Mouse (Mus musculus) embryonic facial prominence, embryonic 13.5 days (tissue): ENCODE results near the gene Mlx. TPM values are rescaled to one million over a fixed set of nuclear protein-coding genes. Genes with fewer than 3 reads are reported as not detected.
A peak's percentile ranks its signal among the peaks of the same experiment; 100 is the strongest.

Experiments used
- ATAC-seq: fragments of 200-750 bp; cut with Nextera tagmentation; 2 replicates; pipeline ENCODE4 v1.8.0; 2017; ENCODE audit warnings: low read depth; ENCODE audit not compliant: insufficient number of reproducible peaks, insufficient read depth, low FRiP score, low TSS enrichment
- H3K27ac ChIP-seq: fragments of 300-500 bp; sonication (generic); 2 replicates; pipeline ENCODE4 v1.5.1; 2015; ENCODE audit warnings: moderate library complexity, mild to moderate bottlenecking, inconsistent platforms
- H3K27me3 ChIP-seq: fragments of 300-500 bp; sonication (generic); 2 replicates; pipeline ENCODE4 v1.6.1; 2015; ENCODE audit warnings: mild to moderate bottlenecking, inconsistent platforms
- H3K36me3 ChIP-seq: fragments of 300-500 bp; sonication (generic); 2 replicates; pipeline ENCODE4 v1.6.1; 2015; ENCODE audit warnings: mild to moderate bottlenecking, inconsistent platforms
- H3K4me1 ChIP-seq: fragments of 300-500 bp; sonication (generic); 2 replicates; pipeline ENCODE4 v1.6.1; 2015; ENCODE audit warnings: inconsistent platforms
- H3K4me2 ChIP-seq: fragments of 300-500 bp; sonication (generic); 2 replicates; pipeline ENCODE4 v1.6.1; 2015; ENCODE audit warnings: moderate library complexity, mild to moderate bottlenecking, inconsistent platforms
- H3K4me3 ChIP-seq: fragments of 300-500 bp; sonication (generic); 2 replicates; pipeline ENCODE4 v1.5.1; 2015; ENCODE audit warnings: mild to moderate bottlenecking, inconsistent platforms
- H3K9ac ChIP-seq: fragments of 300-500 bp; sonication (generic); 2 replicates; pipeline ENCODE4 v1.6.1; 2015; ENCODE audit warnings: mild to moderate bottlenecking, inconsistent platforms
- H3K9me3 ChIP-seq: fragments of 300-500 bp; sonication (generic); 2 replicates; pipeline ENCODE4 v1.6.1; 2016; ENCODE audit warnings: inconsistent platforms
- WGBS: fragments of 180-500 bp; shearing (Covaris S2); methylation state at CpG from one replicate; pipeline ENCODE4 v1.1.7; 2015; ENCODE audit warnings: mixed read lengths; 5-methylcytosine and 5-hydroxymethylcytosine counted together
- polyA plus RNA-seq: library from polyadenylated mRNA; unstranded; fragments of >200 nt; fragmentation: Nextera tagmentation; extraction: Ambion mirVana; gene quantifications from 2 replicates; pipeline ENCODE4 v1.2.1, GENCODE M21; 2015

The Mlx gene
- polyA plus RNA-seq, 1 experiment from 2014 or later = 46.8 TPM

- H3K4me1 ChIP-seq = peaks cover 41% of the 10 kb centered on the region
Observed at GRCm38 (mm10) chr11:101083083-101083697, 3.9 kb upstream of the Mlx start.

DNA sequence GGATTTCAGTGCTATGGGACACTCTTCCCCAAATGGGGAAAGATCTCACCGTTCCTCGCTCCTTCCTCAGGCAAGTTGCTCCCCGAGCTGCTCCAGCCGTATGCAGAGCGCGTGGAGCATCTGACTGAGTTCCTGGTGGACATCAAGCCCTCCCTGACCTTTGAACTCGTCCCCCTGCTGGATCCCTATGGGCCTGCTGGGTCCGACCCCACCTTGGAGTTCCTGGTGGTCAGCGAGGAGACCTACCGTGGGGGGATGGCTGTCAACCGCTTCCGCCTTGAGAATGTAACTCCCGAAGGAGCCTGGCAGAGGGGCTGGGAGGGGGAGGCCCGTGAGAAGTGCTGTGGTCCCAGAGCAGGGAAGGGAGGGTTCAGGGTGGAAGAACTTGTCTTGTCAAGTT is 2.8 kb upstream of the Mlx start:
- peaks cover 27% of the 10 kb centered on the region for H3K36me3 ChIP-seq
- no peak overlapping the region; the same call in 1 of the 2 replicates for H3K4me2 ChIP-seq
- peaks cover 42% of the 10 kb centered on the region for H3K4me1 ChIP-seq
- no peak overlapping the region for H3K27ac ChIP-seq
- WGBS = 82% methylated on average over 14 of the region's 14 CpGs
- H3K4me3 ChIP-seq = no peak overlapping the region
- H3K9ac ChIP-seq = 0 out of 2 replicates have a peak overlapping the region, but pooled peaks have one; percentile 88
- peaks cover 26% of the 10 kb centered on the region for H3K27me3 ChIP-seq
- ATAC-seq = no peak
- H3K9me3 ChIP-seq = no peaks in the 10 kb centered on the region

More at GRCm38 (mm10) chr11:101083083-101083697, 3.9 kb upstream of the Mlx start:
- Histone ChIP-seq H3K9ac (peak overlapping the region; percentile 88), H3K36me3 (peaks cover 19% of the 10 kb centered on the region), H3K4me3 (peak overlapping the region; percentile 71), H3K27me3 (peaks cover 36% of the 10 kb centered on the region), H3K4me2 (peak overlapping the region; percentile 99), H3K9me3 (no peaks in the 10 kb centered on the region), H3K27ac (peak overlapping the region; percentile 87)
- ATAC-seq = no peak
- WGBS = 30% methylated on average over 19 of the region's 19 CpGs

DNA sequence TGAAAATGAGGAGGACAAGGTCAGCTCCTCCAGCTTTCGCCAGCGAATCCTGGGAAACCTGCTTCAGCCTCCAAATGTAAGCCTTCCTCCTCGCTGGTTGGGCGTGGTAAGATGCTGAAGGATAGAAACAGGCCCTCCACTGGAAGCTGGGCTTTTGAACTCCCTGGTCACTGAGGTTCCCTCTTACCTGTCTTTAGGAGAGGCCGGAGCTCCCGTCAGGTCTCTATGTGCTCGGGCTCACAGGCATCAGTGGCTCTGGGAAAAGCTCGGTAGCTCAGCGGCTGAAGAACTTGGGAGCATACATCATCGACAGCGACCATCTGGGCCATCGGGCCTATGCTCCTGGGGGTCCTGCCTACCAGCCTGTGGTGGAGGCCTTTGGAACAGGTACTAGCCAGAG is 2.3 kb upstream of the Mlx start:
- no peak for ATAC-seq
- H3K9me3 ChIP-seq = no peaks in the 10 kb centered on the region
- H3K36me3 ChIP-seq = peaks cover 33% of the 10 kb centered on the region
- H3K4me2 ChIP-seq = no peak overlapping the region
- peaks cover 20% of the 10 kb centered on the region for H3K27me3 ChIP-seq
- H3K9ac ChIP-seq = no peak overlapping the region
- no peak overlapping the region for H3K4me3 ChIP-seq
- peaks cover 36% of the 10 kb centered on the region for H3K4me1 ChIP-seq
- 0 out of 2 replicates have a peak overlapping the region, but pooled peaks have one; percentile 7 for H3K27ac ChIP-seq
- WGBS = 92% methylated on average over 12 of the region's 12 CpGs

DNA sequence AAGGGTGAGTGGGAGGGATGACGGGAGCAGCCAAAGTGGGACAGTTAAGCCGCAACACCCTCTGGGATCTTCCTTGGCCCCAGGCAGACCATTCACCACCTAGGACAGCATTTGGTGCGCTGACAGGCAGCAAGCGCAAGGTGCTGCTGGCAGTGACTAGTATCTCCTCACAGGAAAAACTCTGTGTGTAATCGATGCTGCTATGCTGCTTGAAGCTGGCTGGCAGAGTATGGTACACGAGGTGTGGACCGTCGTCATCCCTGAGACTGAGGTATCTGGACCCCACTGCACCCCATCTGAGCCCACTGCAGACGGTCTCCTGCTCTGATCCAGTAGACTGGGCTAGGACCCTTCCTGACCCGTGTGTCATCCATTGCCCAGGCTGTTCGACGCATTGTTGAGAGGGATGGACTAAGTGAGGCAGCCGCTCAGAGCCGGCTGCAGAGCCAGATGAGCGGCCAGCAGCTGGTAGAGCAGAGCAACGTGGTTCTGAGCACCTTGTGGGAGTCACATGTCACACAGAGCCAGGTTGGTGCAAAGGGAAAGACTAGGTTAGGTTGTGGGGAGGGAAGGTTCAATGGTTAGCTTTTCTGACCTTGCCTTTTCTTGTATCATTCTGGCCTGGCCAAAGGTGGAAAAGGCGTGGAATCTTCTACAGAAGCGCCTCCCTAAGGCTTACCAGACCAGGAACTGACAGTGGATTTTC is 1.3 kb upstream of the Mlx start:
- no peak for ATAC-seq
- Histone ChIP-seq H3K9me3 (no peaks in the 10 kb centered on the region), H3K4me3 (no peak overlapping the region), H3K4me1 (peaks cover 35% of the 10 kb centered on the region), H3K27me3 (peaks cover 10% of the 10 kb centered on the region), H3K27ac (no peak overlapping the region), H3K36me3 (peaks cover 42% of the 10 kb centered on the region), H3K4me2 (0 out of 2 replicates have a peak overlapping the region, but pooled peaks have one; percentile 96), H3K9ac (peak overlapping the region; percentile 88)
- 91% methylated on average over 18 of the region's 18 CpGs for WGBS

GRCm38 (mm10) chr11:101086323-101086674 is 778 bp upstream of the Mlx start:
- Histone ChIP-seq H3K4me2 (peak overlapping the region; percentile 96), H3K4me1 (peaks cover 35% of the 10 kb centered on the region), H3K4me3 (peak overlapping the region; percentile 83), H3K27me3 (peaks cover 5% of the 10 kb centered on the region), H3K36me3 (peaks cover 48% of the 10 kb centered on the region), H3K27ac (peak overlapping the region; percentile 79; the same call in 1 of the 2 replicates), H3K9ac (peak overlapping the region; percentile 88), H3K9me3 (no peaks in the 10 kb centered on the region)
- WGBS = 84% methylated on average over 6 of the region's 6 CpGs
- no peak for ATAC-seq

- no peak for ATAC-seq
- Histone ChIP-seq H3K9me3 (no peaks in the 10 kb centered on the region), H3K4me1 (peaks cover 30% of the 10 kb centered on the region), H3K27me3 (no peaks in the 10 kb centered on the region), H3K4me2 (peak overlapping the region; percentile 96), H3K27ac (peak overlapping the region; percentile 79), H3K36me3 (peaks cover 61% of the 10 kb centered on the region), H3K9ac (peak overlapping the region; percentile 88), H3K4me3 (peak overlapping the region; percentile 83)
- 7% methylated on average over 8 of the region's 8 CpGs for WGBS
Observed at GRCm38 (mm10) chr11:101087682-101088055, 592 bp downstream of the Mlx start.

GRCm38 (mm10) chr11:101089931-101090330 is 2.9 kb downstream of the Mlx start:
- ATAC-seq = no peak
- H3K4me1 ChIP-seq = peaks cover 34% of the 10 kb centered on the region
- 94% methylated on average over 1 of the region's 1 CpGs for WGBS
- H3K4me2 ChIP-seq = no peak overlapping the region
- H3K9me3 ChIP-seq = no peaks in the 10 kb centered on the region
- no peak overlapping the region for H3K4me3 ChIP-seq
- no peaks in the 10 kb centered on the region for H3K27me3 ChIP-seq
- peaks cover 68% of the 10 kb centered on the region for H3K36me3 ChIP-seq
- H3K27ac ChIP-seq = no peak overlapping the region
- H3K9ac ChIP-seq = no peak overlapping the region

- peaks cover 17% of the 10 kb centered on the region for H3K4me1 ChIP-seq
- no peaks in the 10 kb centered on the region for H3K27me3 ChIP-seq
- H3K4me3 ChIP-seq = peak overlapping the region; percentile 66
- peaks cover 71% of the 10 kb centered on the region for H3K36me3 ChIP-seq
- under 1% methylated on average over 18 of the region's 18 CpGs for WGBS
- no peak; the same call in 1 of the 2 replicates for ATAC-seq
- H3K27ac ChIP-seq = peak overlapping the region; percentile 63; the same call in 1 of the 2 replicates
- H3K4me2 ChIP-seq = peak overlapping the region; percentile 76
- no peaks in the 10 kb centered on the region for H3K9me3 ChIP-seq
- peak overlapping the region; percentile 75 for H3K9ac ChIP-seq
Observed at GRCm38 (mm10) chr11:101094930-101095313, 7.8 kb downstream of the Mlx start.

- Histone ChIP-seq H3K4me2 (peak within 1 kb of the TSS; percentile 76), H3K4me3 (peak within 1 kb of the TSS; percentile 66), H3K27me3 (no peaks in the 10 kb centered on the region), H3K9ac (peak within 1 kb of the TSS; percentile 75), H3K27ac (peak within 1 kb of the TSS; percentile 63), H3K36me3 (peaks cover 71% of the 10 kb centered on the region), H3K4me1 (peaks cover 17% of the 10 kb centered on the region), H3K9me3 (no peaks in the 10 kb centered on the region)
- under 1% methylated on average over 43 of the region's 43 CpGs for WGBS
- ATAC-seq = peak; percentile 93
Observed at GRCm38 (mm10) chr11:101095314-101096024, 8.4 kb downstream of the Mlx start, which contains the start of gene Psmc3ip. Gene Psmc3ip (minus strand): TSS chr11:101095436.

GRCm38 (mm10) chr11:101098231-101098630 is 11.2 kb downstream of the Mlx start:
- no peak for ATAC-seq
- Histone ChIP-seq H3K9me3 (no peaks in the 10 kb centered on the region), H3K36me3 (peaks cover 68% of the 10 kb centered on the region), H3K27me3 (no peaks in the 10 kb centered on the region), H3K4me3 (no peak overlapping the region), H3K9ac (no peak overlapping the region), H3K27ac (no peak overlapping the region), H3K4me1 (peaks cover 17% of the 10 kb centered on the region), H3K4me2 (no peak overlapping the region)
- 94% methylated on average over 8 of the region's 8 CpGs for WGBS

DNA sequence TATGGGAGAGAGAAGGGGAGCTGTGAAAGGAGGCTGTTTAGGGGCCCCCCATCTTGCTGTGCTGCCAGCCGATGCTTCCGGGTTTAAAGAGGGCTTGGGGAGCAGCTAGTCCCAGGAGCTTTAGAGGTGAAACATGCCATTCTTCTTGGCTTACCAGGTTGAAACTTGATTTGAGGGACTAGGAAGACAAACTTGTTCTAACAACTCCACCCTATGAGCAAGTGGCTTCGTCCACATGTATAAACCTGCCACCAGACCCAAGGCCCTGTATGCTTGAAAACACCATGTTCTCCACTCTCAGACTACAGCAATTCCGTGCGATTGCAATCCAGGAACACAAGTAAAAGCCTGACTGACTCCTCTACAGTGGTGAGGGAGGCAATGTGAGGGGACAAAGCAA is 15.9 kb downstream of the Mlx start:
- no peak overlapping the region; the same call in 1 of the 2 replicates for H3K9ac ChIP-seq
- peak overlapping the region; percentile 58 for H3K27ac ChIP-seq
- H3K4me1 ChIP-seq = no peaks in the 10 kb centered on the region
- 77% methylated on average over 5 of the region's 5 CpGs for WGBS
- no peaks in the 10 kb centered on the region for H3K27me3 ChIP-seq
- ATAC-seq = no peak
- H3K9me3 ChIP-seq = no peaks in the 10 kb centered on the region
- 0 out of 2 replicates have a peak overlapping the region, but pooled peaks have one; percentile 2 for H3K4me2 ChIP-seq
- H3K36me3 ChIP-seq = peaks cover 70% of the 10 kb centered on the region
- H3K4me3 ChIP-seq = no peak overlapping the region
